Mouse (Mus musculus) megakaryocyte progenitor cell, adult 5-6 weeks (primary cell): ENCODE results near the gene Gm6763. TPM values are rescaled to one million over a fixed set of nuclear protein-coding genes. Genes with fewer than 3 reads are reported as not detected.
"Not testable (repeated sequence)": the region's sequence is repeated elsewhere in the genome, so short reads cannot be mapped to it uniquely, and the experiment has no call there.

ENCODE experiments used
- ATAC-seq: replicated peaks from 2 replicates; pipeline ENCODE4 v1.8.0; 2016; ENCODE audit warnings: mild to moderate bottlenecking, moderate TSS enrichment, inconsistent platforms; ENCODE audit not compliant: poor library complexity
- total RNA-seq, 2 experiments: library from RNA; stranded (forward) in 1 of 2; stranded (reverse) in 1 of 2; fragments of 157-497, 149-512 nt in 1 of 2; fragments of 200-1000 nt in 1 of 2; gene quantifications; 2 replicates each; pipeline versions ENCODE4 v1.2.3 to v1.2.4; 2015 to 2017

Gm6763 gene
- total RNA-seq (2015) (not detected in 2 replicates), total RNA-seq (2017) (not detected in 2 replicates)

- ATAC-seq = not testable (repeated sequence)
Observed at GRCm38 (mm10) chr10:104151197-104151596, at the start of gene Gm6763. Gm6763 (plus strand) TSS chr10:104151497.

GRCm38 (mm10) chr10:104110044-104110443 lies 41.3 kb upstream of the Gm6763 start:
- no peak for ATAC-seq

- ATAC-seq = no peak
Observed at GRCm38 (mm10) chr10:104118312-104118711, 33.0 kb upstream of the Gm6763 start.

GRCm38 (mm10) chr10:104142687-104143086 lies 8.6 kb upstream of the Gm6763 start, which contains the start of gene Gm21293:
Gm21293 (plus strand) TSS chr10:104142987.
- ATAC-seq = not testable (repeated sequence)

- ATAC-seq = not testable (repeated sequence)
Observed at GRCm38 (mm10) chr10:104159706-104160105, 8.4 kb downstream of the Gm6763 start, which contains the start of gene Gm8764. Gm8764 (plus strand) TSS chr10:104160006.

GRCm38 (mm10) chr10:104168215-104168614 lies 16.9 kb downstream of the Gm6763 start, which contains the start of gene Gm21304:
Gm21304 (plus strand) TSS chr10:104168515.
- not testable (repeated sequence) for ATAC-seq

GRCm38 (mm10) chr10:104176724-104177123 lies 25.4 kb downstream of the Gm6763 start, which contains the start of gene Gm21312:
Gm21312 (plus strand) TSS chr10:104177024.
- ATAC-seq = not testable (repeated sequence)

- ATAC-seq = not testable (repeated sequence)
Observed at GRCm38 (mm10) chr10:104185233-104185632, 33.9 kb downstream of the Gm6763 start, which contains the start of gene Gm20765. Gm20765 (plus strand) TSS chr10:104185533.

- ATAC-seq = not testable (repeated sequence)
Observed at GRCm38 (mm10) chr10:104193742-104194141, 42.4 kb downstream of the Gm6763 start, which contains the start of gene Gm4340. Gm4340 (plus strand) TSS chr10:104194042.

Other genes starting within 250 kb of the Gm6763 start
- not detected in 2 replicates for gene Gm21293, start 8.5 kb upstream of the Gm6763 start, total RNA-seq (2015)
- not detected in 2 replicates for gene Gm21293, start 8.5 kb upstream of the Gm6763 start, total RNA-seq (2017)
- gene Gm8764, start 8.5 kb downstream of the Gm6763 start, total RNA-seq (2015) = not detected in 2 replicates
- gene Gm8764, start 8.5 kb downstream of the Gm6763 start, total RNA-seq (2017) = not detected in 2 replicates
- not detected in 2 replicates for gene Gm21304, start 17.0 kb downstream of the Gm6763 start, total RNA-seq (2015)
- not detected in 2 replicates for gene Gm21304, start 17.0 kb downstream of the Gm6763 start, total RNA-seq (2017)
- gene Gm21312, start 25.5 kb downstream of the Gm6763 start, total RNA-seq (2015) = not detected in 2 replicates
- gene Gm21312, start 25.5 kb downstream of the Gm6763 start, total RNA-seq (2017) = not detected in 2 replicates
- gene Gm20765, start 34.0 kb downstream of the Gm6763 start, total RNA-seq (2015) = not detected in 2 replicates
- not detected in 2 replicates for gene Gm20765, start 34.0 kb downstream of the Gm6763 start, total RNA-seq (2017)
- not detected in 2 replicates for gene Gm4340, start 42.5 kb downstream of the Gm6763 start, total RNA-seq (2015)
- not detected in 2 replicates for gene Gm4340, start 42.5 kb downstream of the Gm6763 start, total RNA-seq (2017)